Comparison of ENCODE assay signal across 7 mouse cellular contexts in genomic region chr3:27466297-27466901, GRCm38 (mm10).
DNase-seq lines count a peak whose midpoint lies in the region; ATAC-seq and TF ChIP-seq lines count a peak whose summit lies in the region.

No protein-coding gene starts in this region.

- WGBS in liver, postnatal 0 days (ENCODE audit: insufficient replicate concordance), result 70% methylated on average over 7 of the region's 7 CpGs
- WGBS in forebrain, embryonic 14.5 days, result 76% methylated on average over 7 of the region's 7 CpGs

- H3K36me3 ChIP-seq in liver, postnatal 0 days (replicated peaks; ENCODE audit: insufficient read depth, low read length), result peaks cover 42% of the 10 kb centered on the region
- no peaks in the 10 kb centered on the region for H3K36me3 ChIP-seq in forebrain, embryonic 14.5 days (ENCODE audit: control insufficient read depth, insufficient read depth, low read length)

- no peak for DNase-seq in liver, postnatal 0 days
- no peak for DNase-seq in liver
- peak; percentile 73 for DNase-seq in forebrain, embryonic 14.5 days (ENCODE audit: low spot score)
- peak; percentile 31 to 79 for DNase-seq in kidney, postnatal 25 days
- no peak for DNase-seq in spleen, adult 12 weeks (ENCODE audit: low spot score)

- no peaks in the 10 kb centered on the region for H3K27me3 ChIP-seq in liver, postnatal 0 days (ENCODE audit: insufficient read depth, low read length)
- H3K27me3 ChIP-seq in forebrain, embryonic 14.5 days (replicated peaks; ENCODE audit: control insufficient read depth, insufficient read depth, low read length), result no peaks in the 10 kb centered on the region

- no peak overlapping the region for H3K27ac ChIP-seq in liver, postnatal 0 days (ENCODE audit: low read depth)
- no peak overlapping the region for H3K27ac ChIP-seq in forebrain, embryonic 14.5 days (ENCODE audit: low read depth, low read length)

- peak; percentile 69 for TF ChIP-seq CTCF in liver, postnatal 0 days (IDR thresholded peaks at IDR 0.05; ENCODE audit: low read depth)

- H3K9me3 ChIP-seq in liver, postnatal 0 days (ENCODE audit: low read length), result no peaks in the 10 kb centered on the region
- no peaks in the 10 kb centered on the region for H3K9me3 ChIP-seq in forebrain, embryonic 14.5 days (replicated peaks; ENCODE audit: control insufficient read depth, low read length)

- no peak for TF ChIP-seq EP300 in liver, postnatal 0 days (IDR thresholded peaks at IDR 0.05; ENCODE audit: low read depth)

- no peak overlapping the region for H3K9ac ChIP-seq in liver, postnatal 0 days (replicated peaks)
- H3K9ac ChIP-seq in forebrain, embryonic 14.5 days (ENCODE audit: low read length), result no peak overlapping the region

- H3K4me3 ChIP-seq in liver, postnatal 0 days (ENCODE audit: low read depth, low read length), result no peak overlapping the region
- no peak overlapping the region for H3K4me3 ChIP-seq in forebrain, embryonic 14.5 days (ENCODE audit: low read depth, low read length)

- no peaks in the 10 kb centered on the region for H3K4me1 ChIP-seq in liver, postnatal 0 days (ENCODE audit: insufficient read depth)
- no peaks in the 10 kb centered on the region for H3K4me1 ChIP-seq in forebrain, embryonic 14.5 days (ENCODE audit: control insufficient read depth, insufficient read depth, low read length)

- H3K4me2 ChIP-seq in liver, postnatal 0 days (ENCODE audit: low read depth, low read length), result no peak overlapping the region
- H3K4me2 ChIP-seq in forebrain, embryonic 14.5 days (ENCODE audit: low read length), result no peak overlapping the region

- no peak for ATAC-seq in liver, postnatal 0 days
- ATAC-seq in activated CD4-positive, CD25-positive, alpha-beta regulatory T cell, adult 4 months, result peak; percentile 40
- peak; percentile 29; the same call in 1 of the 2 replicates for ATAC-seq in forebrain, embryonic 14.5 days
- ATAC-seq in megakaryocyte-erythroid progenitor cell, adult 5-6 weeks (replicated peaks; ENCODE audit: low FRiP score, low TSS enrichment, poor library complexity, severe bottlenecking), result peak; percentile 71; the same call in 1 of the 2 replicates

Comparison
In these comparisons a context has a peak if more than half of its experiments do, and no peak if none do; other contexts are left out.
1. DNase-seq: peak in forebrain, embryonic 14.5 days (single experiment) and kidney, postnatal 25 days (2 of 2); none in liver, postnatal 0 days (single experiment), liver (single experiment) and spleen, adult 12 weeks (single experiment).